Mouse (Mus musculus): Measurements from ENCODE around the gene Fcer1g.
A peak's percentile ranks its signal among the peaks of the same experiment; 100 is the strongest.
"Not testable (repeated sequence)": the region's sequence is repeated elsewhere in the genome, so short reads cannot be mapped to it uniquely, and the experiment has no call there.

Gene Fcer1g

GRCm38 (mm10) chr1:171241952-171242351, 7.8 kb upstream of the Fcer1g start:
- DNase-seq (ENCODE audit: low read depth): not testable (repeated sequence)

DNA sequence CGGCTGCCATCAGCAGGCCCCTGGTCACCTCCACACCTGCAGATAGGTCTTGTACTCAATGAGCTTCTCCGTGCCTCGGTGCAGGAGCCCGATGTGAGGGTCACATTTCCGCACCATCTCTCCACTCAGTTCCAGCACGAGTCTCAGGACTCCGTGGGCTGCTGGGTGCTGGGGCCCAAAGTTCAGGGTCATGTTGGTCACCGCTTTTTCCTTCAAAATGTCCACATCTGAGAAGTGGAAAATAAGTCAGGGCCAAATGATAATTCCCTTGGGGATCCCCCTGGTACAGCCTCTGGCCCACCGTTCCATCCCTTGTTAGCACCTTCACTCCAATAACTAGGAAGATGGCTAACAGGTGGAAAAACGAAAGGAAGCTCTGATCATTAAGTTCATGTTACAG, 6.7 kb upstream of the Fcer1g start:
- DNase-seq (ENCODE audit: low read depth): no peak

- no peak for DNase-seq (ENCODE audit: low read depth)
Measured at GRCm38 (mm10) chr1:171239992-171240744, 6.0 kb upstream of the Fcer1g start.

DNA sequence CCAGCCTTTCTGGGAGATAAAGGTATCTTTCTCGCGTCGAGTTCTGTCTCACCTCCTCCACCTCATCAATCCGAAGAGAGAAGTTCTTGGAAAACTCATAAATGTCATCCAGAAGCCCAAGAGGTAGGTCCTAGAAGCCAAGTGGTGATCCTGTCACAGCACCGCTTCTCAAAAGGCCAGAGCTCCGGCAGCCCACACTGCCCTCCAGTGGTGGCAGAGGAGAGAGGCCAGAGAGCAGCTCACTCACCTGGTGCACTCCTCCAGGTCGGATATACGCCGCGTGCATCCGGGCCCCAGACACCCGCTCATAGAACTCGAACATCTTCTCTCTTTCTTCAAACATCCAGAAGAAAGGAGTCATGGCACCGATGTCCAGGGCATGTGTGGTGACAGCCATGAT, 4.3 kb upstream of the Fcer1g start:
- peak; percentile 63 for DNase-seq (ENCODE audit: low read depth)

DNA sequence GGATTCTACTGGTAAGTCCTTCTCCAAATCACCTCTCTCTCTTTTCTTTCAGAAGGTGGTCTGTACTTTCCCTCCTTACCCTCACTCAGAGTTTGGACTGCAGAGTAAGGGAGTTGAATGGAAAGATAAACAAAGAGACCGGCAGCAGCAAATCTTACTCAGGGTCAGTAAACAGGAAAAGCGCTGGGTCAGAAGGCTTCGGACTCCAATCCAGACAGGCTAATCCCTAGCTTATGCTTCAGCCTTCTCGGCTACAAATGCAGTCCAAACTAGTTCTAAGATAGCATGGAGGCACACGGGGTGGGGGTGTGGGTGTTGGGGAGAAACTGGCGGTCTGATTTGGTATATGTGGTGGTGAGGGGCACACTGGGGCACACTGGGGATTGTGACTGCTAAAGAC, 3.3 kb upstream of the Fcer1g start:
- no peak for DNase-seq (ENCODE audit: low read depth)

DNA sequence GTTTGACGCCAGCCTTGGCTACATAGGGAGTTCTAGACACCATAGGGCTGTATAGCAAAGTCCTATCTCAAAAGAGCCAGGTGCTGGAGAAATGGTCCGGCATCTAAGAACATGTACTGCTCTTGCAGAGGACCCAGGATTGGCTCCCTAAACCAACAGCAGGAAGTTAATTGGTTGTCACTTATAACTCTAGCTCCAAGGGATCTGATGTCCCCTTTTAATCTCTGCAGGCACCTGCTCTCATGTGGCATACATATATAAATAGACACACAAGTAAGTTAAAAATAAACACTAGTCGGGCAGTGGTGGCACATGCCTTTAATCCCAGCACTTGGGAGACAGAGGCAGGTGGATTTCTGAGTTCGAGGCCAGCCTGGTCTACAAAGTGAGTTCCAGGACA, 1.6 kb upstream of the Fcer1g start:
- no peak for DNase-seq (ENCODE audit: low read depth)

DNA sequence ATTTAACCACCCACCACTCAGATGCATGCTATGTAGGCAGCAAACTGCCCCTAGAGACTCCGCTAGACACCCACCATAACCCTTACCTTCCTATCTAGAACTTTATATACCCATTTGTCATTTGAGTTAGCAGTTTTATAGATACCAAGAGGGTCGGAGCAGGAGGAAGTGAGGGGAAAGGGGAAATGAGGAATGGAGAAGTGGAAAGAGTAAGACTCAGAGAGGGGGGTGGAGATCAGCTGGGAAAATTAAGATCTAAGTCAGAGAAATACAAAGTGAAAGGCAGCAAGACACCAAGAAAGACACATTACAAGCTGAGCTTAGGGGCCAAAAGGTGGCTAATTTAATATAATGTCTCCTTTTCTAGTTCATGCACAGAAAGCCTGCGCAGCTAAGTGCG, 373 bp upstream of the Fcer1g start:
- DNase-seq (ENCODE audit: low read depth): no peak

GRCm38 (mm10) chr1:171232800-171233730, 1.1 kb downstream of the Fcer1g start:
- no peak for DNase-seq (ENCODE audit: low read depth)

- no peak for DNase-seq (ENCODE audit: low read depth)
Measured at GRCm38 (mm10) chr1:171232348-171232747, 1.8 kb downstream of the Fcer1g start.

DNA sequence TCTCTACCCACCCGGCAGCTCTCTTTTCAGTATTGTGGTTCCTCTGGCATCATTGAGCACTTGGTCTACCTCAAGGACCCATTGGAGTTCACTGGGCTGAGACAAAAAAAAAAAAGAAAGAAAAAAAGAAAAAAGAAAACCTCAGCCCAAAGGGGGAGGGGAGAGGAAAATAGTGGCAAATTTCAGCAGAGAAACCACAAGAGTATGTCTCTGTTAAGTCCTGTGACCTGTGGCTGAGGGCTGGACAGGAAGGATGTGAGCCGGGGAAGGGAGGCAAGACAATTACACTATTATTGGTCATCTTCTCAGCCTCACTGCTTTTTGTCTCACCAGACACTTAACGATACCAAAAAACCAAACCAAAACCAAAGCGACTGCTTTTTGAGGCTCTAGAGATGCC, 2.3 kb downstream of the Fcer1g start:
- no peak for DNase-seq (ENCODE audit: low read depth)

- DNase-seq (ENCODE audit: low read depth): no peak
Measured at GRCm38 (mm10) chr1:171230215-171230614, 4.0 kb downstream of the Fcer1g start.

DNA sequence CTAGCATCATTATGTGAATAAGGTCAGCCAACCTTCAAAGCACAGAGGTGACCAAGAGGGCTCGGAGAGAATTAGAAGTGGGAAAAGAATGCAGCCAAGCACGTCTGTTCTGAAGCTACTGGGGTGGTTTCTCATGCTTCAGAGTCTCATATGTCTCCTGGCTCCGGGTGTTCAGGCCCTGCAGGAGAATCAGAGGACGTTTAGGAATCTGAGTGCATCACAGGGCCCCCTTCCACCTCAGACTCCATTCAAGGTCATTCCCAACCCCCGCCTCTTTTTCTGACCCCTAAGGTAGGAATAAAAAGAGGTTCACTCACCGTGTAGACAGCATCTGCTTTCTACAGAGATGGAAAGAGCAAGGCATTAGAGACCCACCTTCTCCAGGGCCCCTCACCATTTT, 4.4 kb downstream of the Fcer1g start:
- DNase-seq (ENCODE audit: low read depth): no peak

DNA sequence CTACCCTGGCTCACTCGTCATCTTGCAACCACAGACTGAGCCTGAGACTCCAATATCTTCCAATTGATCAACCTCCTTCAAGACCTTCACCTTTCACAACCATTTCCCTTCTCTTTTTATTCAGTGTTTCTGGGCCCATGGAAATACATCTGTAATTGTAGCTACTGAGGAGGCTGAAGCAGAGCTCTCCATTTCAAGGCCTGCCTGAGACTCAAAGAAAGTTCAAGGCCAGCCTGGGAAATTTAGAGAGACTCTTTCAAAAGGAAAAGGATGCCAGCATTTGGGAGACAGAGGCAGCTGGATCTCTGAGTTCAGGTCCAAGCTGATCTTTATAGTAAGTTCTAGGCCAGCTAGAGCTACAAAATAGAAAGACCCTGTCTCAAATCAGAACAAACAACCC, 6.3 kb downstream of the Fcer1g start:
- DNase-seq (ENCODE audit: low read depth): no peak

DNA sequence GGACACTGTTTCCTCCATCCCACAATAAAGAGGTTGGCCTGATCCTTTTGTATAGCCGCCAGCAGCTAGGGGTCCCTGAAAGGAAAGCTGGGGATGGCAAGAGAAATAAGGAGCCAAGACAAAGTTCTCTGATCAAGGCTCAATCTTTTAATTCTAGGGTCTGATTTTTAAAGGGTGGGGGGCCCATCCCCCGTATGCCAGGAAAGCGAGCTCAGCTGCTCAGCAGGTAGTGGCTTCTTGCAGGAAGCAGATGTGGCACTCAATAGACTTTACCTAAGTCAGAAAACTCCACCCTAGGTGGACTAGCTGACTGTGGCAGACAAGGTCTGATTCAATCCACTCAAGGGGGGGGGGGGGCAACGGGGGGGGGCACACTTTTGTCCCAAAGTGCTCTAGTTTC, 7.4 kb downstream of the Fcer1g start:
- no peak for DNase-seq (ENCODE audit: low read depth)

- DNase-seq (ENCODE audit: low read depth): no peak
Measured at GRCm38 (mm10) chr1:171224857-171225256, 9.3 kb downstream of the Fcer1g start, which contains the start of gene Apoa2. Gene Apoa2, plus strand, starts transcription at chr1:171225054.

GRCm38 (mm10) chr1:171223796-171224195, 10.4 kb downstream of the Fcer1g start:
- DNase-seq (ENCODE audit: low read depth): no peak

DNA sequence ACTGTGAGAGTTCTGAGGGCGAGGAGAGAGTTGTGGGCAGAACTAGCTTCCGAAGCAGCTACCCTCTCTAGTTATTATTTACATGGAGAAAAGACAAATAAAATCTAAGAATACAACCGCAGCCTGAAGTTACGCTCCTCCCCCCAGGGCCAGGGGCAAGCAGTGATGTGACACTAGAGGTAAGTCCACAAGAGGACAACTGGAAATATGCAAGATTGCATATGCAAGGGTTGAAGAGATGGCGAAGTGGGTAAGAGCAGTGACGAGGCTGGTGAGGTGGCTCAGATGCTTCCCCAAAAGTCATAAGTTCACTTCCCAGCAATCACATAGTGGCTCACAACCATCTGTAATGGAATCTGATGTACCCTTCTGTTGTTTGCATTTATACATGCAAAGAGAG, 11.0 kb downstream of the Fcer1g start:
- peak; percentile 46 for DNase-seq (ENCODE audit: low read depth)

GRCm38 (mm10) chr1:171222238-171223155, 11.7 kb downstream of the Fcer1g start, which contains the start of gene Tomm40l:
Gene Tomm40l, minus strand, starts transcription at chr1:171222514.
- DNase-seq (ENCODE audit: low read depth): peak; percentile 96

DNA sequence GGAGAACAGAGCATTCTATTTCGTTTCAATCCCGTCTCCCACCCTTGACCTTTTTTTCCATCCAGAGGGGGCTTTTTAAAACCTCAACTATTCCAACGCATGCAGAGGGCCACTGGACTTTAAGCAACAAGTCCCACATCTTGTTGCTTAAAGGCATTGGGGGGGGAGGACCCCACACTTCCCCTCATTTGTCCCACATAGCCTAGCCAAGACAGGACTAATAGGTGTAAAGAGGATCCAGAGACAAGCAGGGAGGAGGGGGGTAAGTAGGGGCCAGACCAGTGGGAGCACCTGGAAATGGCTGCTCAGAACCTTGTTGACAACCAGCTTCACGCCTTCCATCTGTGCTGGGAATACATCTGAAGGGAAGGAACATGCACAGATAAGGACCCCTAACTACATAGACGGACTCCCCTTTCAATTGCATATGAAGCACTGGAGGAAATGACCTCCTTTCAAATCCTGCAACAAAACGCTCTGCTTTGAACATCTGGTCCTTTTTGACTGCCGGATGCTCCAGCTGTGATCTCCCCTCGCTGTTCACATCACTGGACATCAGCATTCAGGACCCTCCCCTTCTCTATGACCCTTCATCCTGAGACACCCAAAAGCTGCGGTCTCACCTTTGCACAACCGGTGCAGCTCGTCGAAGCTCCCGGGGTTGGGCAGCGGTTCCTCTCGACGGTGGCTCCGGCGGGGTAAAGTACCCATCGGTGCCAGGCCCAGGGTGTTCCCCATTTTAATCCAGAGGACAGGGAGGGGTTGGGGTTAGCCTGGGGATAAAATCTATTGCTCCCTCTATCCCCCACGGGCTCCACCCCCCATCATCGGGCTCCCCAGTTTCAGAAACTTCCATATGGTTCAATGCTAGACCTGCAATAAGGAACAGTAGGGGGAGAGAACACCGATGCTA, 12.6 kb downstream of the Fcer1g start:
- peak; percentile 42 for DNase-seq (ENCODE audit: low read depth)

DNA sequence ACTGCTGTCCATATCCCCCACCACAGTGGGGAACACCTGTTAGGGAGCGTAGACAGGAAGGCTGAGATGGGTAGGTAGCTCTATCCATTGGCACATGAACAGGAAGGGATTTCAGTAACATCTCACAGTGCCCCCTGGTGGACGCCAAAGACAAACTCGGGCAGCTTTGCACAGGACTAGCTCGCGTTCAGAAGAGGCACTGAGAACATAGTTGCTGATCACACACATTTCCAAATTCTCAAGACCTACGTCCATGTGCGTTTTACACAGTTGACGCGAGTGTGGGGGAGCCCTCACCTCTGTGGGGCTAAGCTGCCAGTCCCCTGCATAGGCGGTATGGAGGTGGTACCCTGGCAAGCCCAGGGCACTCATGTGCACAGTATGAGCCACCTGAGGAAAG, 13.3 kb downstream of the Fcer1g start:
- DNase-seq (ENCODE audit: low read depth): peak; percentile 89

Data from naive thymus-derived CD4-positive, alpha-beta T cell, adult 2 months (primary cell).